Mouse (Mus musculus) layer of hippocampus, adult 11-12 months (tissue): ENCODE data around the gene Myo16.

ENCODE experiments used
- DNase-seq: peaks from one replicate; pipeline ENCODE4 v3.0.0; 2022; ENCODE audit warnings: low spot score

Gene Myo16

GRCm38 (mm10) chr8:10413881-10414280, 260.2 kb downstream of the Myo16 start:
- no peak for DNase-seq

GRCm38 (mm10) chr8:10414684-10415212, 261.0 kb downstream of the Myo16 start:
- DNase-seq, result peak; percentile 76

- no peak for DNase-seq
Observed at GRCm38 (mm10) chr8:10415288-10415687, 261.6 kb downstream of the Myo16 start.

GRCm38 (mm10) chr8:10415885-10416284, 262.2 kb downstream of the Myo16 start:
- DNase-seq, result no peak

- no peak for DNase-seq
Observed at GRCm38 (mm10) chr8:10416806-10417205, 263.1 kb downstream of the Myo16 start.

- DNase-seq, result no peak
Observed at GRCm38 (mm10) chr8:10417281-10417680, 263.6 kb downstream of the Myo16 start.

- DNase-seq, result no peak
Observed at GRCm38 (mm10) chr8:10418013-10418412, 264.3 kb downstream of the Myo16 start.

- DNase-seq, result no peak
Observed at GRCm38 (mm10) chr8:10418971-10419370, 265.3 kb downstream of the Myo16 start.

GRCm38 (mm10) chr8:10419726-10420125, 266.0 kb downstream of the Myo16 start:
- DNase-seq, result no peak

- no peak for DNase-seq
Observed at GRCm38 (mm10) chr8:10420551-10420950, 266.8 kb downstream of the Myo16 start.

- no peak for DNase-seq
Observed at GRCm38 (mm10) chr8:10421516-10422090, 267.9 kb downstream of the Myo16 start.

- no peak for DNase-seq
Observed at GRCm38 (mm10) chr8:10435492-10435891, 281.8 kb downstream of the Myo16 start.

- DNase-seq, result peak; percentile 77
Observed at GRCm38 (mm10) chr8:10438772-10439171, 285.1 kb downstream of the Myo16 start.

- DNase-seq, result no peak
Observed at GRCm38 (mm10) chr8:10439595-10440453, 286.1 kb downstream of the Myo16 start.

GRCm38 (mm10) chr8:10442562-10442961, 288.9 kb downstream of the Myo16 start:
- DNase-seq, result no peak

GRCm38 (mm10) chr8:10445011-10445410, 291.3 kb downstream of the Myo16 start:
- no peak for DNase-seq

- no peak for DNase-seq
Observed at GRCm38 (mm10) chr8:10448545-10448944, 294.8 kb downstream of the Myo16 start.

- no peak for DNase-seq
Observed at GRCm38 (mm10) chr8:10453046-10453445, 299.3 kb downstream of the Myo16 start.

- no peak for DNase-seq
Observed at GRCm38 (mm10) chr8:10458151-10458649, 304.5 kb downstream of the Myo16 start.

- no peak for DNase-seq
Observed at GRCm38 (mm10) chr8:10462271-10462670, 308.6 kb downstream of the Myo16 start.

- no peak for DNase-seq
Observed at GRCm38 (mm10) chr8:10468490-10468889, 314.8 kb downstream of the Myo16 start.

- DNase-seq, result no peak
Observed at GRCm38 (mm10) chr8:10469658-10470057, 315.9 kb downstream of the Myo16 start.

GRCm38 (mm10) chr8:10470280-10470679, 316.6 kb downstream of the Myo16 start:
- no peak for DNase-seq
